Mouse (Mus musculus): ENCODE results near the gene Atp6ap1l.
"Not testable (repeated sequence)": the region's sequence is repeated elsewhere in the genome, so short reads cannot be mapped to it uniquely, and the experiment has no call there.

Gene Atp6ap1l

DNA sequence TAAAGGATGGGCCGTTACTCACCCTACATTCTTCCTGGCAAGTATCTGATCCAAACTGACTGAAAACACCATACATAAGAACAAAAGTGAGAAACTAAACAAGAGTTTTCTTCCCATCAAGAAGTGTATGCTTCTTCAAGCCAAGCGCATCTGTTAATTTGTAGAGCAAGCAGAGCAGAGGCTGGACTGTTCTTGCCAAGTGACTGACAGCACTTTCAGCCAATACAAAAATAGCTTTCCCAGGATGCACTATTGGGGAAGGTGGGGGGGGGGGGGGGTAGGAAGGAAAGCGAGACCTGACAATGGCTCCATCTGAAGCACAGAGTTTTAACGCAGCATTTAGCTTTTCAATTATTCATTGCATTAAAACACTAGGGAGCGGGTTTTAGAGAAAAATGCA is at the start of gene Atp6ap1l:
Atp6ap1l (minus strand) TSS at position 180 of the 400 bp plus-strand sequence.
- DNase-seq (ENCODE audit: low spot score in 2 of 2) = no peak

DNA sequence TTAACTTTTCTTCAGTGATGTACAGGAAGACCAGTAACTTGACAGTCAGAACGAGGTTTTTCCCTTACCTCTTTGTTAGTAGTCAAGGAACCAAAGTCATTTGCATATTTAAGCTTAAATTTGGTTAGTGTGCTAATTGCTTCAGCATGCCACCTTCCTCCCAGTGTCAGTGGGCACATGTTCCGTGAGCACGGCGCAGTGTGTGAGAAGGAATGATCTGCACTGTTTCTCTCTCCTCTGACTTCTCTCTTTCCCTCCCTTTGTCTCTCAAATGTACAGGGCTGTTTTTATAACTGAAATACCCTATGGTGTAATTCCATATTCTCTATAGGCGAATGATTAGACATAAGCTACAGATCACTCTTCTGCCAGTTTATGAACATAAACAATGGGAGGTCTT is 34.4 kb upstream of the Atp6ap1l start:
- DNase-seq (ENCODE audit: low spot score in 2 of 2) = no peak

DNA sequence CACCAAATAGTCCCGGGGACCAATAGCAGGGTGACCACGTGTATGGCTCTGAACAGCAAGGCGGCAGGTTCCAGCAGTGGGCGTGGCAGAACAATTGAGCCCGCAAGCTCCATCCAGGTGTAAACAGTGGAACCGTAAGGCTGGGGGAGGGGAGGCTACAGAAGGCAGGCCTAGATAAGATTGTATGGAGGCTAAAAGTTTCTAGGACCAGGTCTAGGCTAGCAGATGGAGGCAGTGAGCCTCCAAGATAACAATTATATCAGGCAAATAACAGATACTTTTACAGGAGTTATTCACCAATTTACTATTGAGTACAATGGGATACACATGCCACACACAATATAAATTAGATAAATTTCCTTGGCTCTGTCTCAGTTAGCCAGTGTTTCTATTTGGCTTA is 34.0 kb upstream of the Atp6ap1l start:
- DNase-seq (ENCODE audit: low spot score in 2 of 2) = no peak

DNA sequence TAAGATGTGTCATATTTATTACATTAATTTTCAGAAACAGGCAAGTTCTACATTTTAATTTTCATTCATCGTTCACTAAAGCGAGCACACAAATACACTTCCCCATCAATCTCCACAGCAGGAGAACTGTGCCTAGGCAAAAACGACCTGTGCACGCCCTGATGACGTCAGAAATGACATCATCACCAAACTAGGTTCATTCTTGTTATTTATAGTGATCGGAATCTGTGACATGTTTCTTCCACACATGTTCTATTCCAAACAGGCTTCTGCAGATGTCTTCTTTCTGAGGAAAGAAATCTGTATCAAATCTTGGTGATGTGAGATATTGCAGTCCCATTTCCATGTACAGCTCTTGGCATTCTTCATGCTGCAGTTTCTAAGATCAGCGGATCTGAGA is 30.7 kb upstream of the Atp6ap1l start:
- DNase-seq (ENCODE audit: low spot score in 2 of 2) = no peak

DNA sequence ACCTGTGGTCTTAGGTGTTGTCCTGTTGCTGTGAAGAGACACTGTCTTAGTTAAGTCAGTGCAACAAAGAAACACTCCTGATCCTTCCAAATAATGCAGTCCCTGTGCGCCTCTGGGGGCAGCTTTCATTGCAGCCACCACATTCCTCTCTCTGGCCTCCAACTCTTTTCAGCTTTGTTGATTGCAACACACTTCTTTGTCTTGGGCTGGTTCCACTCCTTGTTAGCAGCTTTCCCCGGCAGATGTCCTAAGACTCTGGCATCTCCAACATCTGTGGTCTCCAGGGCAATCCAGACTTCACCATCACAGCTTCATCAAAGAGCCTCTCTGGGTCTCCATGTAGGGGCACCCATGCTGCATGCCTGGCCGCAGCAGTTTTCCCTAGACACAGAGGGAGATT is 28.1 kb upstream of the Atp6ap1l start:
- no peak for DNase-seq (ENCODE audit: low spot score in 2 of 2)

DNA sequence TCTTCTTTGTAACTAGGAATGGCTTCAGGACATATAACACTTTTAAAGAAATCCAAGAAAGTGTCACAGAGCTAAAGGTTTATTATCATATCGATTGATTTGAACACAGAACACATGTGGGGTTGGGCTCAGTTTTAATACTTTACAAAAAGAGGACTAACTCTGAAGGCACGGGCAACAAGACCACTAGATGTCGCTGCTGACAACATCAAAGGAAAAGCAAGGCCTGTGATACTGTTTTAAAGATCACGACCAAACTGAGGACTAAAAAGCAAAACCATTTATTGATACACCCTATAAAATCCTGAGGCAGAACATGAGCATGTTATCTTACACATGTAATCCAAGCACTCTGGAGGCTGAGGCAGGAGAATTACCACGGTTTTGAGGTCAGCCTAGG is 24.7 kb upstream of the Atp6ap1l start:
- peak in 1 of 2 experiments; percentile 74 for DNase-seq (ENCODE audit: low spot score in 2 of 2)

DNA sequence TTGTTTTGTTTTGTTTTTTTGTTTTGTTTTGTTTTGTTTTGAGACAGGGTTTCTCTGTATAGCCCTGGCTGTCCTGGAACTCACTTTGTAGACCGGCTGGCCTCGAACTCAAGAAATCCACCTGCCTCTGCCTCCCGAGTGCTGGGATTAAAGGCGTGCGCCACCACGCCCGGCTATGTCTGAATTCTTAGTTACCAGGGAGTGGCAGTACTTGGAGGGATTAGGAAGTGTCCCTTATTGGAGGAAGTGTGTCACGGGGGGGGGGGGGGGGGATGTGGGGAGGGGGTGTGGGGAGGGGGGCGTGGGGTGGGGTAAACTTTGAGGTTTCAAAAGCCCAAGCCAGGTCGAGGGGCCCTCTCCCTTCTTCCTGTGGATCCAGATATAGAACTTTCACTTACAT is 23.1 kb upstream of the Atp6ap1l start:
- DNase-seq (ENCODE audit: low spot score in 2 of 2) = not testable (repeated sequence)

DNA sequence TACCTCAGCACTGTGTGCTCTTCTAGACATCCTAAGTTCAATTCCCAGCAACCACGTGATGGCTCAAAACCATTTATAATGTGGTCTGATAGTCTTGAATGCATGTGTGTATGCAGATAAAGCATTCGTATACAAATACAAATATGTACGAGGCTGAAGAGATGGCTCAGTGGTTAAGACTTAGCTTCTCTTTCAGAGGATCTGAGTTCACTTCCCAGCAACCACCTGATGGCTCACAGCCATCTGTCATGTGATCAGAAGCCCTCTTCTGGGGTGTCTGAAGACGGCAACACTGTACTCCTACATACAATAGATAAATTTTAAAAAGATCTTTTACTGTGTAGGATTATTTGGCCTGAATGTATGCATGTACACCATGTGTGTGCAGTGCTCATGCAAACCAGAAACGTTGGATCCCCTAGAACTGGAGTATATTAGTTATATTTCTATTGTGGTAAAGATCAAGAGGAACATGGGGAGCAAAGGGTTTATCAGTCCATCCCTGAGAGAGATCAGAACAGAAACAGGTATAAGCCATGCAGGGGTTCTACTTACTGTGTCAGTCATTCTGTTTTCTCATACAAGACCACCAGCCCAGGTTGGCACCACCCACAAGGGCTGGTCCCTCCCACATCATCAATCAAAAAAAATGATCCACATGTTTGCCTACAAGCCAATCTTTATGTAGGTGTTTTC is 21.9 kb upstream of the Atp6ap1l start:
- no peak for DNase-seq (ENCODE audit: low spot score in 2 of 2)

DNA sequence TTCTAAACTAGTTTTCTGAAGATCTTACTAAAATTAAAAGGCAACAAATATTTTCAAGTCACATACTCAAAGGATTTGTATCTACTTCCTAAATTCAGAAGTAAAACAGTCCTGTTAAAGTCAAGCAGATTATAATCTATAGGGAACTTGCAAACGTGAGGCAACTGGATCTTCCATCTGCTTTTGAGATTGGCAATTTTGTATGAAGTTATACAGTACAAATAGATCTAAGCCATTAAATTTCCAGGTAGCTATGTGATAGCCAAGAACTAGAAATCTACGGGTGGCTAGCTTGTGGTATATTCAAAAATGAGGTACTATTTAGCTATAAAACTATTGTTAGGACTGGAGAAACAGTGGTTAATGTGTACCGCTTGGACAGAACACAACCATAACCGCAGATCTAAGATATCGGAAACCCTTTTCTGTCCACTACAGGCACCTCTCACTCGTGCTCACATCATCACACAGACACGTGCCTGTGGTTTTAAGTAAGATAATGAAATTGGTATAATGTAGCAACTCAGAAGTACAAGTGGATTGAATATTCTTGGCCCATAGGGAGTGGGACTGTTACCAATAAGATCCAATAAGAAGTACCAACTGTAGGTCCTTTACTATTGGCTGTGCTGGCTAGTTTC is 21.1 kb upstream of the Atp6ap1l start:
- no peak for DNase-seq (ENCODE audit: low spot score in 2 of 2)

DNA sequence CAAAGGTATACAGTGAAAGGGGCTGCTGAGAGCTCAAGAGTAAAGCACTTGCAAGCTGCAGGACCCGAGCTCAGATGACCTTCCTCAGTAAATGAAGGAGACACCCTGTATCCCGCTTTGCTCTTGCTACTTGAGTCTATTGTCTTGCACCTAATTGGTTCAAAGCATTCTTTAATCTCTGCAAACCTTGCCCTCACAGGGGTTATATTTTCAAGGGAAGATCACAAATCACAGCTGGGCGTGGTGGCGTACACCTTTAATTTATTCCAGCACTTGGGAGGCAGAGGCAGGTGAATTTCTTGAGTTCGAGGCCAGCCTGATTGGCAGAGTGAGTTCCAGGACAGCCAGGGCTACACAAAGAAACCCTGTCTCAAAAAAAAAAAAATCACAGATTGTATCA is 20.0 kb upstream of the Atp6ap1l start:
- DNase-seq (ENCODE audit: low spot score in 2 of 2) = no peak

DNA sequence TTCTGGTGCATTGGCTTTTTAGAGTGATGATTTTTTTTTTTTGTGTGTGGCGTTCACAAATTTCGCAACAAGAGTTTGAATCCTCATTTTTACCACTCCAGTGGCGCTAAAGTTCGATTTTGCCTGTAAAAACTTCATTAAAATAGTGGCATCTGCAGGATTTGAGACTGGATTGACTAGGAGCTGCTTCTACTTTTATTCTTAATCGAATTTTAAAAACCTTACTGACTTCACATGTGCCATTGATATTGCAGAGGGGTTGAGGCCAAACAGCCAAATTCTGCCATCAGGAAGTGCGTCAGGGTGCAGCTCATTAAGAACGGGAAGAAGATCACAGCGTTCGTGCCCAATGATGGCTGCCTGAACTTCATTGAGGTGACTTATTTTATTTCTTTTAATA is 18.9 kb upstream of the Atp6ap1l start:
- DNase-seq (ENCODE audit: low spot score in 2 of 2) = no peak

DNA sequence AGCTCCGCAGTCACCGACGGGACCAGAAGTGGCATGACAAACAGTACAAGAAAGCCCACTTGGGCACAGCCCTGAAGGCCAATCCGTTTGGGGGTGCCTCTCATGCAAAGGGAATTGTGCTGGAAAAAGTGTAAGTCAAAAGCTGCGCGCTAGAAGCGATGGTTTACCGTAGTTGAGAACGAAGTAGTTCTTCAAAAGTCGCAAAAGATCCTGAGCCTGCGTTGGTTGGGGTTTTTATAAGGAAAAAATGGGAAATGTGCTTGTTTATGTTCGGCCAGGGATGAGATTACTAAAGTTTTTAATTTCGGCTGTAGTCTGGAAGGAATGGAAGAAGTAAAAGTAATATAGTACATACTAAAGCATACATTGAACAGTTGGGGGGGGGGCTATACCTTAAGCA is 18.5 kb upstream of the Atp6ap1l start:
- DNase-seq (ENCODE audit: low spot score in 2 of 2) = not testable (repeated sequence)

DNA sequence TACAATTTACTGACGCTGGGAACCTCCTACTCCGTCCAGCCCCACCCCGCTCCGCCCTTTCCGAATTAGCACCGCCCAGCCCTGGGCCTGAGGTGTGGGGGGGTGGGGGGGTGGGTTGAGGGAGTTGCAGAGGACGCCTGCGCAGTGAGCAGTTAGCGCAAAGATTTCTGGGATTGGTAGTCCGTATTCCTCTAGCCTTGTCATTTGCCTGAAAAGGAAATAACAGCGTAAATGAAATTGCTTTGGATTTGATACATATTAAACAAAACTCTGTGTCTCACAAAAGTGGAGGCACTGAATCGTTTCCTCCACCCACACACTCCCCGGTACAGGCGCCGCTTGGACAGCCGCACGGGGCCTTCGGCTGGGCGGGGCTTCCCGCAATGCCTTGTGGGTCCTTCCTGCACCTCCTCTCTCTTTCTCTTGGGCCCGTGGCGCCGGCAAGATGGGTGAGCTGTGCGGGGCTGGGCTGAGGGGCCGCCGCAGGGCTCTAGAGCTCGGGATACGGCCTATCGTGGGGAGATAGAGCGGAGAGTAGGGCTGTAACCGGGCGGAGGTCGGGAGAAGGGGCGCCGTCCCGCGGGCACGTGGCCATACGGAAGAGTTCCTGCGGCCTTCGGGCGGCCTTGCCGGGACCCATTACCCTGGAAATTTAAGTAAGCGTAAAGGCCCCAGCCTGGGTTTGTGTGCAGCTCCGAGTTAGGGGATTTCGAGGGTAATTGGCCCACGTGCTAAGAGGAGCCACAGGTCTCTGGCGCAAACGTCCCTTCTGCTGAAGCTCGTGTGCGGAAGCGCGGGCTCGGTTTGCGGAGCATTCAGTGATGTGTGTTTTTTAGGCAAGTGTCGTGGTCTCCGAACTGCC is 17.8 kb upstream of the Atp6ap1l start, which contains the start of gene Rps23:
Rps23 (plus strand) TSS at position 208 of the 862 bp plus-strand sequence.
- DNase-seq (ENCODE audit: low spot score in 2 of 2) = peak; percentile 80 to 87

DNA sequence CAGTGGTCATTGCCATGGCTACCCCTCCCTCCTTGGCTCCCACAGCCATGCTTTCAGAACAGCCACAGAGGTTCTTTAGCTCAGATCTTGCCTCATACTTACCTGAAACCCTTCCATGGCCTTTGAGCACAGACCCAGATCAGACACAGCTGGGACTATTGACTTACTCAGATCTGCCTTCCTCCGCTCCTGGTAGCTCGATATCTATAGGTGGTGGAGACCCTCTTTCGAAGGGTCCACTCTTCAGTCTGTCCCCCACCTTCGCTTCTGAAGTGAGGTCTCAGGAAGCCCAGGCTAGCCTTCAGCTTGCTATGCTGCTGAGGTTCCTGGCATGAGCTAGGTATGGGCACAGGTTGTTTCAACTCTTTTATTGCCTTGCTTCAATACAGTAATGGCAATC is 9.6 kb upstream of the Atp6ap1l start:
- DNase-seq (ENCODE audit: low spot score in 2 of 2) = no peak

DNA sequence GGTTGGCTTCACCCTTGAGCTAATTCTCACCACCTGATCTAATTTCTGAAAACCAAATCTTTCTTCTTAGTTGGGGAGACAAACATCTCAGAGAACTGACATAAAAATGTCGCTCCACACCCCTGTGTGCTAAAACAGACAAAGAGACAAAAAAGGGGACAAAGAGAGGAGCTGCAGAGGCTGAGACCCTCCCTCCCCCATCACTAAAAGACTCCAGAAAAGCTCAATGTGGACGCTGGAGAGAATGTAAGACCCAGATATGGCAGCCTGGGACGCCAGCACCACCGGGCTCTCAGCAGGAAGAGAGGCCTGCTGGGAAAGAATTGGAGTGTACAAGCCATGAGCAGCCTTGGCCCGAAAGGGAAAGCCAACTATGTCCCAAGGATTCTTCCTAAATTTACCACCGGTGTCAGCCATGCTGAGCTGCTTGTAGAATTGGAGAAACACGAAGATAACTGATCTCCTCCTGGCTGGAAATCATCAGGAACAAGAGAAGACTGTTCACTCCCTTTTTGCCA is 8.6 kb upstream of the Atp6ap1l start:
- no peak for DNase-seq (ENCODE audit: low spot score in 2 of 2)

DNA sequence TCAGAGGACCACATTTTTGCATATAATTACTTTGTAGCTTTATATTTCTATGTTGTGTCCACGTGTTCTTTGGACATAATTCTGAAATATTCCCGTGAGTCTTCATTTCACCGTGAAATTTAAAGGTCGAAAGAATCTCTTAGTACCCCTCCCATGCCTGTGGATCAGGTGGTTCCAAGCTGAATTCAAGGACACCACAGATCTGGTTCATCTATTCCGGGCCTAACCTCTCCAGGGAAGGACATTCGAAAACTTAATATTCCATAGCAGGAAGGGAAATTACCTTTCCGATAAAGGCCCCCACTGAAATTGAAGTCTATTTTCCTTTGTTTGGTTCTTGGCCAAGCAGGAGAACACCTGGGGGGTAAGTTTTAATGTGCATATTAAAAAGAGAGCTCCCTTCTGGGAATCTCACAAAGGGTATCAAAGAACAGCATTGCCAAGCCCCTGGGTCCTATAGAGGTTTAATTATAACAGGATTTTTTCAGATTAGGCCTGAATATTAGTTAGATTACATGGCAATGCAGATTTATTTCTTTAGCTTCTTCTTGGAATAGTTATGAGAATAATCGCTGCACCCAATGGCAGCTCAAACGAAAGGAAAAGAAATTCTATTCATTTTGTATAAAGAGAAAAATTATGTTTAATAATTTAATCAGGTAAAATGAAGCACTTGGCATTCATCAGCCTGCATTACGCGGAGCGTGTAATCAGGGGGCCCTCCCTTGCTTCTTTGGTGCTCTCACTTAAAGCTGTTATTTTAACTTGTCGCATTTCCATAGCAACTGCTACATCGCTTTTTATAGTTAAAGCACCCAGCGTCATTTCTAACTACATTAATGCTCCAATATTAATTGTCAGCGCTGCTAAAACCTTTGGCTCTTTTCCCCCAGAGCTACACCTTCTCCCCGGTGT is 7.9 kb upstream of the Atp6ap1l start:
- no peak for DNase-seq (ENCODE audit: low spot score in 2 of 2)

DNA sequence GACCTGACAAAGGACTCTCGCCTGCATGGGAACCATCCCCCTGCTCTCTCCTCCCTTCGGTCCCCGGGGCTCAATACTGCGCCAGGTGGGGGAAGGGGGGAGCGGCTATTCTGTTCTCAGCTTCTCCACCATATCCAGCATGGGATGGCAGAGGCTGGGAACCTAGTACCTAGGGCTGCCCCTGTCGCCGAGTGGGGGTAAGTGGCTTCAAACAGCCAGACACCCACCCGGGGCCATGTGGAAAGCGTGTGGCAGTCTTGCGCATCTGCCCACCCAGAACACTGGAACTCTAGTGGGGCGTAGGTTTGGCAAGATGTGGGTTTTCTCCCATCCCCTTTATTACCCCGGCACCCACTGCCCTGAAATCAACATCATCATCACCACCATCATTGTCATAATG is 2.2 kb upstream of the Atp6ap1l start:
- DNase-seq (ENCODE audit: low spot score in 2 of 2) = no peak

DNA sequence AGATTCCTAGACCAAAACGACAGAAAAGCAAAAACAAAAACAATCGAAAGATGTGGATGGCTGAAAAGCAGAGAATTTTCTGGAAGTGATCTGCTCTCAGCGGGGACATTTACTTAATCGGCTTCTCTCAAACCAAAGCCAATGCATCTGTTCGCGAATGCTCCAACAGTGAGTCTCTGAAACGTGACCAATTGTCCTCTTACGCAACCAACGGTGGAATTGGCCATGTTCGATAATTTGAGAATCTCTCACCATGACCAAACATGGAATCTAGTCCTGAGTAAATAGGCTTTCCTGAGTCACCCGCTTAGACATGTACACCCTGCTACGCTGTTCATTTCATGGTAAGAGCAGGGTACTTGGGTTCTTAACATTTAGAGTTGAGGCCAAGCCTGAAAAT is 8.3 kb downstream of the Atp6ap1l start:
- no peak for DNase-seq (ENCODE audit: low spot score in 2 of 2)

DNA sequence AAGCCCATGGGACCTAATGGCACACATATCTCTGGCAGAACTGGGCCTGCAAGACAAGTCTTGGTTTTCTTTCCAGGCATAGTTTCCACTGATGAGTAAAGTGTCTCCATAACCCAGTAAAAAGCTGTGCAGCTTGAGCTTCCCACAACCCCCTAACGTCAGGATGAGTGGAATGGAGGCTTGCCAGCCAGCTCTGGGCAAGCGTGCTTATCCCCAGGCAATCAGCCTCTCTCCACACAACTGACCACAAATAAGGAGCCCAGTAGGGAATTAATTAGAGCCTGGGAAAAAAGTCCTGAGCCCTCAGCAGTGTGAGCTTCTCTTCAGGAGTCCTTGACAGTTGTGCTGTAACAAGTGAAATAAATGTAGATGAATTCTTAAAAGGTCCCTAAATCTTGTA is 9.1 kb downstream of the Atp6ap1l start:
- peak in 1 of 2 experiments; percentile 41 for DNase-seq (ENCODE audit: low spot score in 2 of 2)

DNA sequence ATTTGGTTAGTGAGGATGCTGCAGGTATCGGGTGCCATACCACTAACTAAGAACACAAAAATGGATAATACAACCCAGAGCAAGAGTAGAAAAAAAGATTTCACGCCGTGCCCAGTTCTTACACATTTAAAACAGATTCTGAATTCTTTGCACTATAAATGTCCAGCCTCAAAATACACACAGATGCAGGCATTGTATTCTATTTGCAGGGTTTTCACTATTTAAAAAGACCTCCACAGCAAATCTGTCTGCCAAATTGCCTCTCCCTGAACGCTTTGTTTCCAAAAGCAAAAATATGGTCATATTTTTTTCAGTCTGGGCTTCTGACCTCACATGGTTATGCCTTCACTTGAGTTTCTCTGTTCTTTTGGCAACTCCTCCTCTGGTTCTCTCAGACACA is 10.3 kb downstream of the Atp6ap1l start:
- no peak for DNase-seq (ENCODE audit: low spot score in 2 of 2)

DNA sequence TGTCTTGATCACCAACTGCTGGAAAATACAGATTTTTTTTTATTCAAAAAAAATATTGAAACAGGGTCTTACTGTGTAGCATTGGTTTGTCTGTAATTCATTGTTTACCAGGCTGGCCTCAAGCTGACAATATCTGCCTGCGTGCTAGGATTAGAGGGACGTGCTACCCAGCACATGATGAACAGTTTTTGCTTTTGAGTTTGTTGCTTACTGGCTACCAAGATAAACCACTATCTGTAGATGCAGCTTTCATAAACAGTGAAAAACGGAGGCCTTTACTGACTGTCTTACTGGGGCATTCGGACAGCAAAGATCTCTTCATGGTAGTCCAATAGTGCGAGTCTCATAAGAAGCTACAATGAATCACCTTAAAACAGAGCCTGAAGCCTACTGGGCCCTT is 15.0 kb downstream of the Atp6ap1l start:
- DNase-seq (ENCODE audit: low spot score in 2 of 2) = no peak

All from frontal cortex, postnatal 10 days (tissue).